Mouse (Mus musculus) small intestine, adult 10 weeks (tissue): ENCODE data around the gene Fscb. TPM values are rescaled to one million over a fixed set of nuclear protein-coding genes. Genes with fewer than 3 reads are reported as not detected.

ENCODE experiments used
- polyA plus RNA-seq: library from polyadenylated mRNA; stranded (reverse); fragments of 350-450 nt; fragmentation: Illumina TruSeq; extraction: RNeasy Lipid Tissue Mini Kit (QIAGEN cat#74804); gene quantifications from one replicate; pipeline ENCODE4 v1.2.3, GENCODE M21; 2014; ENCODE audit warnings: low replicate concordance

The Fscb gene
- not detected for polyA plus RNA-seq

GRCm38 (mm10) chr12:64474590-64474989 is at the start of gene Fscb:
Fscb (minus strand) TSS chr12:64474690.

